Mouse (Mus musculus): ENCODE measurements at regions not wholly inside any gene's neighbourhood (a gene's known extent, or its start where the extent isn't known, plus 50 kb on each side); places are given as distances from the start of the nearest gene placed in this dataset. TPM values are rescaled to one million over a fixed set of nuclear protein-coding genes. Genes with fewer than 3 reads are reported as not detected.

- no peaks in the 10 kb centered on the region for H3K9me3 ChIP-seq
- no peak for DNase-seq (ENCODE audit: low spot score)
- 76% methylated on average over 3 of the region's 3 CpGs for WGBS
- H3K27me3 ChIP-seq (replicated peaks; ENCODE audit: low read depth, poor library complexity, severe bottlenecking), result no peaks in the 10 kb centered on the region
- H3K4me1 ChIP-seq, result no peaks in the 10 kb centered on the region
- no peak overlapping the region for H3K27ac ChIP-seq (replicated peaks)
- H3K4me3 ChIP-seq, result no peak overlapping the region
- H3K36me3 ChIP-seq (replicated peaks), result no peaks in the 10 kb centered on the region
Observed at GRCm38 (mm10) chr4:81512396-81512795, 69.8 kb upstream of the Mpdz start.

DNA sequence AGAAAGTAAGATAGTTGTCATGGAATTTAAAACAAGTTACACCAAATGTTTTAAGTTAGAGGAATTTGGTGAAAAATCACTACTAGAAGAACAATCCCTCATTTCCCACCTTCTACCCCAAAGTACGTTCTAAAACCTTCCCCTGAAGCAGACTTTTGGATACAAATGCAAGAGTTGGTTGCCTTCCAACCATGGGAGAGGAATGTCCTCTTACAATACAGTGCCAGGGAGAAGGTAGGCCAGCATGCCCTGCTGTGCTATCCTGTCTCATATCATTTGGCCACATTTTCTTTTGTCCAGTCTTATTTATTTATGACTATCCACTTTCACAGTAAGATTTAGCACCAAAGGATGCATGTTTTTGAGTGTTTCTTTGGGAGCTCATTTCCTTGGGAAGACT is 66.2 kb upstream of the Mpdz start:
- Histone ChIP-seq H3K4me3 (no peak overlapping the region), H3K9me3 (no peaks in the 10 kb centered on the region), H3K27me3 (replicated peaks; ENCODE audit: low read depth, poor library complexity, severe bottlenecking) (no peaks in the 10 kb centered on the region), H3K36me3 (replicated peaks) (no peaks in the 10 kb centered on the region), H3K4me1 (peaks cover 3% of the 10 kb centered on the region; the same call in 1 of the 2 replicates), H3K27ac (replicated peaks) (no peak overlapping the region)
- DNase-seq (ENCODE audit: low spot score), result no peak
- 88% methylated on average over 1 of the region's 1 CpGs for WGBS

DNA sequence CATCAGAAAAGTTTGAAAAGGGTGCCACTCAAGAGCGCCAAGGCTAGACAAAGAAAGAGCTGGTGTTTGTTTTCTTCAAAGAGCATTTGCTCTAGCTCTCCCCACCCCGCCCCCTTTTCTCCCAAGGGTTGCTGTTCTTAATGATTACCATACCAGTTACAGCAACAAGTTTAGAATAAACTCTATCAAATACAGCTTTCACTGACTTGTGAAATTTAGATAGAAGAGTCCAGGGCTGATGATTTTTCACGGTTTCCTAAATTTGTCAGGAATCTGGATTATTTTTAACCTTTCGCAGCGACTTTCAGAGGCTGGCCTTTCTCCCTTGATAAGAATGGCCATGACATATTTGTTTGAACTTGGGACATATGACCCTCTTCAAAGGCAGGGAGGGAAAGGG is 64.2 kb upstream of the Mpdz start:
- Histone ChIP-seq H3K36me3 (replicated peaks) (no peaks in the 10 kb centered on the region), H3K9me3 (no peaks in the 10 kb centered on the region), H3K4me1 (peaks cover 3% of the 10 kb centered on the region; the same call in 1 of the 2 replicates), H3K27ac (replicated peaks) (no peak overlapping the region), H3K27me3 (replicated peaks; ENCODE audit: low read depth, poor library complexity, severe bottlenecking) (no peaks in the 10 kb centered on the region), H3K4me3 (no peak overlapping the region)
- no peak for DNase-seq (ENCODE audit: low spot score)
- 88% methylated on average over 5 of the region's 5 CpGs for WGBS

- H3K27me3 ChIP-seq (replicated peaks; ENCODE audit: low read depth, poor library complexity, severe bottlenecking), result no peaks in the 10 kb centered on the region
- DNase-seq (ENCODE audit: low spot score), result no peak
- no peaks in the 10 kb centered on the region for H3K9me3 ChIP-seq
- H3K27ac ChIP-seq (replicated peaks), result no peak overlapping the region
- H3K36me3 ChIP-seq (replicated peaks), result no peaks in the 10 kb centered on the region
- H3K4me1 ChIP-seq, result peaks cover 3% of the 10 kb centered on the region; the same call in 1 of the 2 replicates
- H3K4me3 ChIP-seq, result no peak overlapping the region
- WGBS, result 92% methylated on average over 6 of the region's 6 CpGs
Observed at GRCm38 (mm10) chr4:81506306-81506705, 63.7 kb upstream of the Mpdz start.

DNA sequence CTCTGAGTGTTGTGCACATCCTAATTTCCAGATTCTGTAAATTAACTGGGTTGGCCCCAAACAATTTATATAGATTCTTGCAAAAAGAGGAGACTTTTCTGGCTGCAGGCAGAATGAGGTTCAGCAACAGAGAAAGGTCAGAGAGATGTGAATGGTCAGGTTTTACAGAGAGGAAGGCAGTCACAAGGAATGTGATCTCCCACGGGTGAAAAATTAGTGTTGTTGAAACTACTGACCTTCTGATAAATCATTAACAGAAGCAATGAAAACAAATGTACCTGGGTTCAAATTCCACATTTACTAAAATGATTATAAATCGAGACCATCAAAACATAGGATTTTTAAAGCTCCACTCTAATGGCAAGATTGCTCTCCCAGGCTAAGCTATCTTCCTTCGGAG is 62.5 kb upstream of the Mpdz start:
- no peak overlapping the region for H3K4me3 ChIP-seq
- no peaks in the 10 kb centered on the region for H3K27me3 ChIP-seq (replicated peaks; ENCODE audit: low read depth, poor library complexity, severe bottlenecking)
- H3K27ac ChIP-seq (replicated peaks), result no peak overlapping the region
- peaks cover 3% of the 10 kb centered on the region; the same call in 1 of the 2 replicates for H3K4me1 ChIP-seq
- H3K9me3 ChIP-seq, result no peaks in the 10 kb centered on the region
- 72% methylated on average over 3 of the region's 3 CpGs for WGBS
- DNase-seq (ENCODE audit: low spot score), result no peak
- H3K36me3 ChIP-seq (replicated peaks), result no peaks in the 10 kb centered on the region

GRCm38 (mm10) chr4:81503941-81504340 is 61.3 kb upstream of the Mpdz start:
- 82% methylated on average over 5 of the region's 5 CpGs for WGBS
- H3K27ac ChIP-seq (replicated peaks), result no peak overlapping the region
- no peaks in the 10 kb centered on the region for H3K36me3 ChIP-seq (replicated peaks)
- H3K4me3 ChIP-seq, result no peak overlapping the region
- no peak for DNase-seq (ENCODE audit: low spot score)
- H3K27me3 ChIP-seq (replicated peaks; ENCODE audit: low read depth, poor library complexity, severe bottlenecking), result no peaks in the 10 kb centered on the region
- H3K4me1 ChIP-seq, result peaks cover 3% of the 10 kb centered on the region; the same call in 1 of the 2 replicates
- no peaks in the 10 kb centered on the region for H3K9me3 ChIP-seq

DNA sequence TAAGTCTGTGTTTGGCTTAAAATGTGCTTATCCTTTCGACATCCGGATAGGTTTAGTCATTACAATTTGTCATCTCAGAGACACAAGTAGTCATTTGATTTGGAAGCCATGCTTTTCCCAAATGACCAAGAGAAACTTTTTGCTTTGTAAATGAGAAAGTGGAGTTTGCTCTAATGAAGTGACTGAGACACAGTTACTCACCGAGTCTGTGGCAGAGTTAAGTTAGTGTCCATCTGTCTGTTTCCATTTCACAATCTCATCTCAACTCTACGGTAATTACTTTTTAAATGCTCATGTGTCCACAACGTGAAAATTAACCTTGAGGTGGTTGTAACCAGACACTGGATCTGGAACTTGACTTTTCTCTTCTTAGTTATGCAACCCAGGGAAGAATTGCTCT is 59.2 kb upstream of the Mpdz start:
- H3K27me3 ChIP-seq (replicated peaks; ENCODE audit: low read depth, poor library complexity, severe bottlenecking), result no peaks in the 10 kb centered on the region
- no peak for DNase-seq (ENCODE audit: low spot score)
- no peak overlapping the region for H3K27ac ChIP-seq (replicated peaks)
- H3K36me3 ChIP-seq (replicated peaks), result no peaks in the 10 kb centered on the region
- peaks cover 3% of the 10 kb centered on the region; the same call in 1 of the 2 replicates for H3K4me1 ChIP-seq
- no peaks in the 10 kb centered on the region for H3K9me3 ChIP-seq
- H3K4me3 ChIP-seq, result no peak overlapping the region
- 64% methylated on average over 5 of the region's 5 CpGs for WGBS

DNA sequence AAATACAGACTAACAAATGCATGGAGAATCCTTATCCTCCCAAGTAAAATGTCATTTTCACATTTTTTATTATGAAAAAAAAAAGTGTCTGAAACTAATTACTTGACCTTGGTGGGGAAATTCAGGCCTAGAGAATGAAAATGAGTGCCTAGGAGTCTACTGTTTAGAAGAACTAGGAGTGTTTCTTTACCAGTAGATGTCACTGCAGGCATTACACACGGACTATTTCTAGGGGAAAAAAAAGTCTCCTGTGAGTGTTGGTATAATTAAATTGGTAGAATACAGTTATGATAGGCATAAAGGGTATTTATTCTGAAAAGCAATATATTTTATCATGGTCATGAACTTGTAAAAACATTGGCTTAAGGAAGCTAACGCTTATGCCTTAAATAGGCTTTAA is 55.5 kb upstream of the Mpdz start:
- H3K9me3 ChIP-seq, result no peaks in the 10 kb centered on the region
- H3K36me3 ChIP-seq (replicated peaks), result no peaks in the 10 kb centered on the region
- WGBS, result 55% methylated on average over 2 of the region's 2 CpGs
- H3K27ac ChIP-seq (replicated peaks), result no peak overlapping the region
- no peak for DNase-seq (ENCODE audit: low spot score)
- H3K27me3 ChIP-seq (replicated peaks; ENCODE audit: low read depth, poor library complexity, severe bottlenecking), result no peaks in the 10 kb centered on the region
- H3K4me1 ChIP-seq, result no peaks in the 10 kb centered on the region
- H3K4me3 ChIP-seq, result no peak overlapping the region

- Histone ChIP-seq H3K27ac (replicated peaks) (no peak overlapping the region), H3K4me3 (no peak overlapping the region), H3K9me3 (no peaks in the 10 kb centered on the region), H3K36me3 (replicated peaks) (no peaks in the 10 kb centered on the region), H3K27me3 (replicated peaks; ENCODE audit: low read depth, poor library complexity, severe bottlenecking) (no peaks in the 10 kb centered on the region), H3K4me1 (no peaks in the 10 kb centered on the region)
- DNase-seq (ENCODE audit: low spot score), result no peak
- 86% methylated on average over 3 of the region's 3 CpGs for WGBS
Observed at GRCm38 (mm10) chr4:81492811-81493210, 50.2 kb upstream of the Mpdz start.

Small RNAs in the stretch of these regions (microRNA-seq; reads per million reads assigned to microRNA genes)
- gene Gm22402, result not detected

Measured in embryonic facial prominence, embryonic 10.5 days (tissue).